Mouse (Mus musculus) stomach, embryonic 16.5 days (tissue): ENCODE measurements around the gene Crygn. TPM values are rescaled to one million over a fixed set of nuclear protein-coding genes. Genes with fewer than 3 reads are reported as not detected.

Source experiments
- ATAC-seq: fragments of 200-750 bp; cut with Nextera tagmentation; 2 replicates; pipeline ENCODE4 v1.8.0; 2017; ENCODE audit warnings: moderate number of reproducible peaks, moderate TSS enrichment; ENCODE audit not compliant: insufficient read depth, low FRiP score
- H3K27ac ChIP-seq: fragments of 300-500 bp; sonication (generic); 2 replicates; pipeline ENCODE4 v1.5.1; 2014; ENCODE audit warnings: low read length
- H3K27me3 ChIP-seq: fragments of 300-500 bp; sonication (generic); 2 replicates; pipeline ENCODE4 v1.6.1; 2014; ENCODE audit warnings: low read length, control low read depth, mixed read lengths; ENCODE audit not compliant: control insufficient read depth, insufficient read depth
- H3K36me3 ChIP-seq: fragments of 300-500 bp; sonication (generic); 2 replicates; pipeline ENCODE4 v1.6.1; 2014; ENCODE audit warnings: low read length; ENCODE audit not compliant: control insufficient read depth, insufficient read depth
- H3K4me1 ChIP-seq: fragments of 300-500 bp; sonication (generic); 2 replicates; pipeline ENCODE4 v1.6.1; 2014; ENCODE audit warnings: low read length, control low read depth, mixed read lengths; ENCODE audit not compliant: control insufficient read depth, insufficient read depth
- H3K4me2 ChIP-seq: fragments of 300-500 bp; sonication (generic); 2 replicates; pipeline ENCODE4 v1.6.1; 2014; ENCODE audit warnings: low read depth, low read length, mixed read lengths
- H3K4me3 ChIP-seq: fragments of 300-500 bp; sonication (generic); replicated peaks from 2 replicates; pipeline ENCODE4 v1.5.1; 2014; ENCODE audit warnings: mild to moderate bottlenecking, low read length
- H3K9ac ChIP-seq: fragments of 300-500 bp; sonication (generic); 2 replicates; pipeline ENCODE4 v1.6.1; 2014; ENCODE audit warnings: low read length
- H3K9me3 ChIP-seq: fragments of 300-500 bp; sonication (generic); replicated peaks from 2 replicates; pipeline ENCODE4 v1.6.1; 2016; ENCODE audit warnings: low read length, control low read depth; ENCODE audit not compliant: control insufficient read depth
- WGBS: fragments of 180-500 bp; shearing (Covaris S2); extraction: QIAGEN DNeasy Blood & Tissue Kit; methylation state at CpG from one replicate; pipeline ENCODE4 v1.1.7; 2014; 5-methylcytosine and 5-hydroxymethylcytosine counted together
- polyA plus RNA-seq: library from polyadenylated mRNA; unstranded; fragments of >200 nt; fragmentation: Nextera tagmentation; extraction: Ambion mirVana; gene quantifications from 2 replicates; pipeline ENCODE4 v1.2.1, GENCODE M21; 2015

The Crygn gene
- polyA plus RNA-seq, 1 experiment from 2014 or later = 2.7 TPM

DNA sequence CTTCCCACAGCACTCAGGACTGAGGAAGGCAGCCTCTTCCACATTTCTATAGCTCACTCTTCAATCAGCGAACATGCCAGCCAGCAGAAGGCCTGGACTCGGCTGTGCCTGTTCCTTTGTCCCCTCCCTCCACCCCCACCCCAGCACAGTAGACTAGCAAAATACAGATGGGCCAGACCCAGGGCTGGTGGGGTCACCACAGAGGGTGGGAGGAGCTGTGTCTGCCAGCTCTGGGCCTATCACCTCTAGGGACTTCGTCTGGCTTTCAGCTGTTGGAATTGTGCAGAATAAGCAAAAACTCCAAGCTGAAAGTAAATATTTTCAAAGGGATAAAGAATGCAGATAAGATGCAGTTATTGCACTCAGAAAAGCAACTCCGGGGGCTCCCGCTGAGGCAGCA is 33.0 kb downstream of the Crygn start:
- H3K27ac ChIP-seq = peak overlapping the region; percentile 78

GRCm38 (mm10) chr5:24724270-24724634 is 33.6 kb downstream of the Crygn start:
- Histone ChIP-seq H3K27me3 (no peaks in the 10 kb centered on the region; the same call in 1 of the 2 replicates), H3K4me2 (no peak overlapping the region), H3K4me3 (no peak overlapping the region), H3K4me1 (peaks cover 22% of the 10 kb centered on the region), H3K9me3 (no peaks in the 10 kb centered on the region), H3K27ac (peak overlapping the region; percentile 78), H3K36me3 (no peaks in the 10 kb centered on the region), H3K9ac (peak overlapping the region; percentile 44)
- ATAC-seq = 0 out of 2 replicates have a peak, but pooled peaks have one; percentile 14
- 59% methylated on average over 5 of the region's 5 CpGs for WGBS

More for the DNA sequence above, 33.0 kb downstream of the Crygn start:
- Histone ChIP-seq H3K4me1 (peaks cover 28% of the 10 kb centered on the region), H3K4me2 (no peak overlapping the region), H3K4me3 (no peak overlapping the region), H3K9ac (peak overlapping the region; percentile 44), H3K27me3 (no peaks in the 10 kb centered on the region; the same call in 1 of the 2 replicates), H3K9me3 (no peaks in the 10 kb centered on the region), H3K36me3 (no peaks in the 10 kb centered on the region)
- 22% methylated on average over 5 of the region's 5 CpGs for WGBS
- peak; percentile 77; the same call in 1 of the 2 replicates for ATAC-seq

GRCm38 (mm10) chr5:24723527-24724269 is 34.1 kb downstream of the Crygn start:
- ATAC-seq = no peak
- no peaks in the 10 kb centered on the region for H3K27me3 ChIP-seq
- no peak overlapping the region for H3K4me2 ChIP-seq
- H3K9me3 ChIP-seq = no peaks in the 10 kb centered on the region
- no peaks in the 10 kb centered on the region for H3K36me3 ChIP-seq
- H3K9ac ChIP-seq = no peak overlapping the region
- H3K27ac ChIP-seq = peak overlapping the region; percentile 78
- WGBS = 63% methylated on average over 11 of the region's 11 CpGs
- peaks cover 21% of the 10 kb centered on the region for H3K4me1 ChIP-seq
- no peak overlapping the region for H3K4me3 ChIP-seq

- Histone ChIP-seq H3K27me3 (no peaks in the 10 kb centered on the region), H3K36me3 (no peaks in the 10 kb centered on the region), H3K27ac (no peak overlapping the region), H3K9ac (no peak overlapping the region), H3K9me3 (no peaks in the 10 kb centered on the region), H3K4me3 (no peak overlapping the region), H3K4me1 (peaks cover 12% of the 10 kb centered on the region), H3K4me2 (no peak overlapping the region)
- ATAC-seq = no peak
- WGBS = 80% methylated on average over 3 of the region's 3 CpGs
Observed at GRCm38 (mm10) chr5:24719852-24720251, 38.0 kb downstream of the Crygn start.

GRCm38 (mm10) chr5:24718076-24718475 is 39.7 kb downstream of the Crygn start:
- no peaks in the 10 kb centered on the region for H3K27me3 ChIP-seq
- H3K27ac ChIP-seq = no peak overlapping the region
- H3K36me3 ChIP-seq = no peaks in the 10 kb centered on the region
- H3K4me3 ChIP-seq = no peak overlapping the region
- H3K4me2 ChIP-seq = no peak overlapping the region
- H3K9ac ChIP-seq = no peak overlapping the region
- no peaks in the 10 kb centered on the region for H3K9me3 ChIP-seq
- 95% methylated on average over 6 of the region's 6 CpGs for WGBS
- H3K4me1 ChIP-seq = no peaks in the 10 kb centered on the region
- 0 out of 2 replicates have a peak, but pooled peaks have one; percentile 6 for ATAC-seq

GRCm38 (mm10) chr5:24713987-24714386 is 43.8 kb downstream of the Crygn start:
- H3K4me2 ChIP-seq = no peak overlapping the region
- no peak overlapping the region for H3K27ac ChIP-seq
- H3K4me3 ChIP-seq = no peak overlapping the region
- H3K36me3 ChIP-seq = peaks cover 9% of the 10 kb centered on the region
- no peak for ATAC-seq
- H3K4me1 ChIP-seq = no peaks in the 10 kb centered on the region
- no peaks in the 10 kb centered on the region for H3K27me3 ChIP-seq
- no peaks in the 10 kb centered on the region; the same call in 1 of the 2 replicates for H3K9me3 ChIP-seq
- 76% methylated on average over 6 of the region's 6 CpGs for WGBS
- no peak overlapping the region for H3K9ac ChIP-seq

DNA sequence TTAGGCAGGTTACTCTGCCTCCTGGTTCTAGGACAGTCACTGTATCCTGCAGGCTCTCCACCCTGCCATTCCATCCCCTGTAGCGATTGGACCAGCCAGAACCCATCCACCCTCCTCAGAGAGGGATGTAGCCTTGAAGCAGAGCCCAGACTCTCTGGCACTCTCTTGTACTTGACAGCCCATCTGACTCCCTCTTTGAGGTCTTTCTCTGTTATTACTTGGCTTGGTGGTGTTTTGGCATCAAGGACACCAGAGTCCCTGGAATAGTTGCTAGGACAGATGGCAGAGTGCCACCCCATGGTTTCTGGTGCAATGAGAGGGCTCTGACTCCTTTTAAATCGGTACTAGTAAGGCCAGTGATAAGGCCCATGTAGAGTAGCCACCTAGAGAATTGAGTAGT is 44.6 kb downstream of the Crygn start:
- Histone ChIP-seq H3K4me2 (no peak overlapping the region), H3K9me3 (no peaks in the 10 kb centered on the region; the same call in 1 of the 2 replicates), H3K4me3 (no peak overlapping the region), H3K36me3 (peaks cover 9% of the 10 kb centered on the region), H3K9ac (no peak overlapping the region), H3K4me1 (no peaks in the 10 kb centered on the region), H3K27me3 (no peaks in the 10 kb centered on the region), H3K27ac (no peak overlapping the region)
- no peak; the same call in 1 of the 2 replicates for ATAC-seq
- 81% methylated on average over 2 of the region's 2 CpGs for WGBS

GRCm38 (mm10) chr5:24711615-24712014 is 46.2 kb downstream of the Crygn start:
- no peaks in the 10 kb centered on the region for H3K4me1 ChIP-seq
- H3K27me3 ChIP-seq = no peaks in the 10 kb centered on the region
- H3K4me3 ChIP-seq = no peak overlapping the region
- peaks cover 19% of the 10 kb centered on the region for H3K36me3 ChIP-seq
- H3K4me2 ChIP-seq = no peak overlapping the region
- no peak overlapping the region for H3K9ac ChIP-seq
- 96% methylated on average over 6 of the region's 6 CpGs for WGBS
- no peak for ATAC-seq
- no peak overlapping the region for H3K27ac ChIP-seq
- H3K9me3 ChIP-seq = no peaks in the 10 kb centered on the region; the same call in 1 of the 2 replicates

DNA sequence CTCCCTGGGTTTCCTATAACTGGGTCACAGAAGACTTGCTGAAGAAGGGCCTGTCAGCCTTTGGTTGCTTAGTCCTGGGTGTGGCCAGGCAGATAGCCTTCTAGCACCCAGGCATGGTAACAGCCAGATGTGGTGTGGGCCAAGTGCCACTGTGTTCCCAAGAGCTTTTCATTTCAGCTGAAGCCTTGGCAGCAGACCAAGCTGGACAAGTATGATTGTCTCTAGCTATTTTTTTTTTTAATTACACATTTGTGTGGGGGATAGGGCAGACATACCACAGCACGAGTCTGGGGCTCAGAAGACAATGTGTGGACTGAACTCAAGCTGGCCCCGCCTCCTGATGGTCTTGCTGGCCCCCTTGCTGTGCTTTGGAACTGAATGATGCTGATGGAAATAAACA is 47.8 kb downstream of the Crygn start:
- Histone ChIP-seq H3K4me1 (no peaks in the 10 kb centered on the region), H3K4me3 (no peak overlapping the region), H3K9me3 (no peaks in the 10 kb centered on the region; the same call in 1 of the 2 replicates), H3K9ac (no peak overlapping the region), H3K27ac (no peak overlapping the region), H3K36me3 (peaks cover 24% of the 10 kb centered on the region), H3K4me2 (no peak overlapping the region), H3K27me3 (no peaks in the 10 kb centered on the region)
- no peak for ATAC-seq
- WGBS = 62% methylated on average over 2 of the region's 2 CpGs
